Mouse (Mus musculus): ENCODE data around the gene Macrod1. TPM values are rescaled to one million over a fixed set of nuclear protein-coding genes. Genes with fewer than 3 reads are reported as not detected.

The Macrod1 gene
- polyA plus RNA-seq, 1 experiment: 13.4 TPM

DNA sequence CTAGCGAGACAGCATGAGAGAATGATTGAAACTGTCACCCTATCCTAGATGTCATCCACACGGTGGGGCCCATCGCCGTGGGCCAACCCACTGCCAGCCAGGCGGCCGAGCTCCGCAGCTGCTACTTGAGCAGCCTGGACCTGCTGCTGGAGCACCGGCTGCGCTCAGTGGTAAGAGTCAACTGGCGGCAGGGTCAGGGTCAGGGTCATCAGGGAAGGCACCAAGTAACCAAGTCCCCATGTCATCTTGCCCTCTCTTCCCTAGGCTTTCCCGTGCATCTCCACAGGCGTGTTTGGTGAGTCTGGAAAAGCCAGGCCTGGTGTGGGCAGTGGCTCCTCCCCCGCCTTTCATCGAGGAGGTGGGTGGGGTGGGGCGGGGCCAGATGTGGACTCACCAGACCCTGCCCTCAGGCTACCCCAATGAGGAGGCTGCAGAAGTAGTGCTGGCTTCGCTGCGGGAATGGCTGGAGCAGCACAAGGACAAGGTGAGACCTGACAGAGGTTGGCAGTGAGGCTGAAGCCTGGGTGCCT, 140.2 kb downstream of the Macrod1 start:
- TF ChIP-seq CTCF (IDR thresholded peaks at IDR 0.05; ENCODE audit: extremely low read depth, insufficient read depth, insufficient read length, insufficient replicate concordance): no peak
- TF ChIP-seq POLR2A (IDR thresholded peaks at IDR 0.05; ENCODE audit: low read depth, low read length): no peak
- no peak for DNase-seq (ENCODE audit: low read depth in 1 of 2, low spot score in 2 of 2)
- Histone ChIP-seq H3K27me3 (ENCODE audit: control insufficient read depth, insufficient read depth, low read length) (no peaks in the 10 kb centered on the region), H3K4me3 (ENCODE audit: extremely low read depth, insufficient read depth, insufficient read length) (no peak overlapping the region), H3K4me1 (ENCODE audit: control insufficient read depth, insufficient read depth, insufficient read length) (no peaks in the 10 kb centered on the region; the same call in 1 of the 2 replicates), H3K27ac (ENCODE audit: insufficient read depth, low read length) (no peak overlapping the region), H3K36me3 (ENCODE audit: control insufficient read depth, insufficient read depth, low read length) (peaks cover 32% of the 10 kb centered on the region)
- 79% methylated on average over 17 of the region's 17 CpGs for WGBS

DNA sequence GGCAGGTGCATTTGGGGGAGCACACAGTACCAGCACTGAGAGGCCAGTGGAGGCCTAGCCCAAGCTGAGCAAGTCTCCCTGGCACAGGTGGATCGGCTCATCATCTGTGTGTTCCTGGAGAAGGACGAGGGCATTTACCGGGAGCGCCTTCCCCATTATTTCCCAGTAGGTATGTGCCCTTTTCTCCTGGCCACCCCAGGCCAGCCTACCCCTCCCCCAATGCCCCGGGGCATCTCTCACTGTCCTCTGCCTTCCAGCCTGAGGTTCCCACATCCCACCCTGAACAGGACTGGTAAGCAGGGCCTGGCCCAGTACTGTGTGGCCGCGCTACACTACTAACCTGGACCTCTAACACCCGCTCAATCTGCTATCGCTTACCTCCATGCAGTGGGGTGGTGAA, 140.8 kb downstream of the Macrod1 start:
- TF ChIP-seq POLR2A (IDR thresholded peaks at IDR 0.05; ENCODE audit: low read depth, low read length): no peak
- H3K27me3 ChIP-seq (ENCODE audit: control insufficient read depth, insufficient read depth, low read length): no peaks in the 10 kb centered on the region
- no peaks in the 10 kb centered on the region; the same call in 1 of the 2 replicates for H3K4me1 ChIP-seq (ENCODE audit: control insufficient read depth, insufficient read depth, insufficient read length)
- no peak overlapping the region for H3K27ac ChIP-seq (ENCODE audit: insufficient read depth, low read length)
- DNase-seq (ENCODE audit: low read depth in 1 of 2, low spot score in 2 of 2): no peak
- WGBS: 95% methylated on average over 9 of the region's 9 CpGs
- H3K36me3 ChIP-seq (ENCODE audit: control insufficient read depth, insufficient read depth, low read length): peaks cover 35% of the 10 kb centered on the region
- no peak overlapping the region for H3K4me3 ChIP-seq (ENCODE audit: extremely low read depth, insufficient read depth, insufficient read length)

DNA sequence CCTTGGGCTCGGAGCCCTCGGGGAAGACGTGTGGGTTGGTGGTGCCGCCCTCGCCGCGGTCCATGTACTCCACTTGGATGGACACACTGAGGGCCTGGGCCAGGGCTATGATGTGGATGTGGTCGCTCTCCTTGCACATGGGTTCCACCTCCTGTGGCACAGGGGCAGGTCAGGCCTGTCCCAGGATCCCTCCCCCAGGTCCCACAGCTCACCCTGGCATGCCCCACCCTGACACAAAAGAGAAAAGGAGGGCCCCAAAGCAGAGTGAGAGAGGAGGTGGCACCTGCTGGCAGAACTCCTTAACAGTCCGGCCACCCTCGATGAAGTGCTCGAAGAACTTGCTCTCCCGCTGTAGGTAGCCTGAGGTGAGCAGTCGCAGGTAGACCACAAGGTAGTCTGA, 142.5 kb downstream of the Macrod1 start:
- TF ChIP-seq POLR2A (IDR thresholded peaks at IDR 0.05; ENCODE audit: low read depth, low read length) (no peak), CTCF (IDR thresholded peaks at IDR 0.05; ENCODE audit: extremely low read depth, insufficient read depth, insufficient read length, insufficient replicate concordance) (no peak)
- 95% methylated on average over 13 of the region's 13 CpGs for WGBS
- no peaks in the 10 kb centered on the region; the same call in 1 of the 2 replicates for H3K4me1 ChIP-seq (ENCODE audit: control insufficient read depth, insufficient read depth, insufficient read length)
- H3K27me3 ChIP-seq (ENCODE audit: control insufficient read depth, insufficient read depth, low read length): no peaks in the 10 kb centered on the region
- H3K4me3 ChIP-seq (ENCODE audit: extremely low read depth, insufficient read depth, insufficient read length): no peak overlapping the region
- H3K27ac ChIP-seq (ENCODE audit: insufficient read depth, low read length): no peak overlapping the region
- H3K36me3 ChIP-seq (ENCODE audit: control insufficient read depth, insufficient read depth, low read length): peaks cover 46% of the 10 kb centered on the region
- DNase-seq (ENCODE audit: low read depth in 1 of 2, low spot score in 2 of 2): no peak

DNA sequence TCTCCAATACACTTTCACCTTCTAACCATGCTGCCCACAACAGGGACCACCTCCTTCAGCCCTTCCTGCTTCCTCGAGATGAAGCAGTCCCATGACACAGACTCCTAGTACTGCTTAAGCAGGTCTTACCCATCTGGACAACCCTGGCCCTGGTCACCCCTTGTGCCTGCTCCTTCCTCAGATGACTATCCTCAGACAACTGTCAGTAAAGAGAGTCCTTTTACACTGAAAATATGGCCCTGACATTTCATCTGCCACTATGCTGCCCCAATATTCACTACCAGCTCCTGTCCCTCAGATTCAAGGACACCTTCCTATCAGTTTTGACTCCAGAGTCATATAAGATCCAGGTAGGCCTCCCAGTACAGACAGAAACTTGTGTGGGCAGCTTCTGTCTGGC, 143.8 kb downstream of the Macrod1 start:
- no peak overlapping the region for H3K27ac ChIP-seq (ENCODE audit: insufficient read depth, low read length)
- H3K27me3 ChIP-seq (ENCODE audit: control insufficient read depth, insufficient read depth, low read length): no peaks in the 10 kb centered on the region
- TF ChIP-seq POLR2A (IDR thresholded peaks at IDR 0.05; ENCODE audit: low read depth, low read length): no peak
- no peak for TF ChIP-seq CTCF (IDR thresholded peaks at IDR 0.05; ENCODE audit: extremely low read depth, insufficient read depth, insufficient read length, insufficient replicate concordance)
- H3K4me3 ChIP-seq (ENCODE audit: extremely low read depth, insufficient read depth, insufficient read length): no peak overlapping the region
- 72% methylated on average over 1 of the region's 1 CpGs for WGBS
- peaks cover 48% of the 10 kb centered on the region for H3K36me3 ChIP-seq (ENCODE audit: control insufficient read depth, insufficient read depth, low read length)
- DNase-seq (ENCODE audit: low read depth in 1 of 2, low spot score in 2 of 2): no peak
- H3K4me1 ChIP-seq (ENCODE audit: control insufficient read depth, insufficient read depth, insufficient read length): peaks cover 6% of the 10 kb centered on the region

DNA sequence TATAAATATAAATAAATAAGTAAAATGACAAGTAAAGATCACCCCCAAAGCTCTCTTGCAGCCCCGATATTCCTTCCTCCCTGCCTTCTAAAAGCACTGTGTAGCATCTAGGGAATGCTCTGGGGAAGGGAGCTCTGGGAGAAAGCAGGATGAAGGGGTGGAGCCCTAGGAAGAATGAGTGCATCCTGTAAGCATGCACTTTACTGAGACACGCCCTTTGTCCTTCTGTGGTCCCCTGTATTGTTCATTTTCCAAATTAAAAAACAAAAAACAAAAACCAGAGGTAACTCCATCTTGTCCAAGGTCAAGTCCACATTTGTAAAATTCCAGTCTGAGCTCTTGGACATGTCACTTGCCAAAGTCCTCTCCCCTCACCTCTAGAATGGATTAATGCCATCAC, 148.3 kb downstream of the Macrod1 start:
- WGBS: 79% methylated on average over 2 of the region's 2 CpGs
- Histone ChIP-seq H3K27me3 (ENCODE audit: control insufficient read depth, insufficient read depth, low read length) (no peaks in the 10 kb centered on the region), H3K36me3 (ENCODE audit: control insufficient read depth, insufficient read depth, low read length) (peaks cover 22% of the 10 kb centered on the region), H3K4me3 (ENCODE audit: extremely low read depth, insufficient read depth, insufficient read length) (peak overlapping the region; percentile 34; the same call in 1 of the 2 replicates), H3K4me1 (ENCODE audit: control insufficient read depth, insufficient read depth, insufficient read length) (peaks cover 7% of the 10 kb centered on the region), H3K27ac (ENCODE audit: insufficient read depth, low read length) (no peak overlapping the region)
- no peak for DNase-seq (ENCODE audit: low read depth in 1 of 2, low spot score in 2 of 2)
- TF ChIP-seq CTCF (IDR thresholded peaks at IDR 0.05; ENCODE audit: extremely low read depth, insufficient read depth, insufficient read length, insufficient replicate concordance) (no peak), POLR2A (IDR thresholded peaks at IDR 0.05; ENCODE audit: low read depth, low read length) (no peak)

DNA sequence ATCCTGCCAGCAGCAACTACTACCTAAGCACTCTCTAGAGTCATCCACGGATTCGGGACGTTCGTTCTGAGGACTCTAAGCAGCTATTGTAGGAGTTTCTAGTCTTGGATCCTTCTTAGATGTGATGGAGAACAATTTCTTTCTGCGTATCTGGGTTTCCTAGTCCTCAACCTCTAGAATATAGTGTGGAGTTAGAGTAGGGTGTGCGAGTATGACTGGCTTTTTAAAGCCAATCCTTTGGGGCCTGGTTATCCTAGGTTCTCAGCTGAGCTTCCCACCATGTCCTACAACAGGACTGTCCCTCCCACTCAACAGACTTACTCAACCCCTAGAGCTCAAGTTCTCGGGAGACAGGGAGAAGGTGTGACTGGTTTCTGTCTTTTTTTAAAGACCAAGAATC, 148.7 kb downstream of the Macrod1 start:
- Histone ChIP-seq H3K27ac (ENCODE audit: insufficient read depth, low read length) (peak overlapping the region; percentile 95), H3K36me3 (ENCODE audit: control insufficient read depth, insufficient read depth, low read length) (peaks cover 20% of the 10 kb centered on the region), H3K27me3 (ENCODE audit: control insufficient read depth, insufficient read depth, low read length) (no peaks in the 10 kb centered on the region), H3K4me1 (ENCODE audit: control insufficient read depth, insufficient read depth, insufficient read length) (peaks cover 7% of the 10 kb centered on the region), H3K4me3 (ENCODE audit: extremely low read depth, insufficient read depth, insufficient read length) (peak overlapping the region; percentile 99)
- WGBS: 40% methylated on average over 7 of the region's 7 CpGs
- no peak for DNase-seq (ENCODE audit: low read depth in 1 of 2, low spot score in 2 of 2)
- TF ChIP-seq CTCF (IDR thresholded peaks at IDR 0.05; ENCODE audit: extremely low read depth, insufficient read depth, insufficient read length, insufficient replicate concordance) (no peak), POLR2A (IDR thresholded peaks at IDR 0.05; ENCODE audit: low read depth, low read length) (no peak)

Data from spleen, adult 2 months (tissue).